Mouse (Mus musculus) cerebral cortex, adult 2 months (tissue): ENCODE results near the gene Ilf3.

ENCODE experiments used
- WGBS: fragments of 180-500 bp; shearing (Covaris S2); methylation state at CpG from one replicate; pipeline ENCODE4 v1.1.7; 2018; 5-methylcytosine and 5-hydroxymethylcytosine counted together

Ilf3 gene

DNA sequence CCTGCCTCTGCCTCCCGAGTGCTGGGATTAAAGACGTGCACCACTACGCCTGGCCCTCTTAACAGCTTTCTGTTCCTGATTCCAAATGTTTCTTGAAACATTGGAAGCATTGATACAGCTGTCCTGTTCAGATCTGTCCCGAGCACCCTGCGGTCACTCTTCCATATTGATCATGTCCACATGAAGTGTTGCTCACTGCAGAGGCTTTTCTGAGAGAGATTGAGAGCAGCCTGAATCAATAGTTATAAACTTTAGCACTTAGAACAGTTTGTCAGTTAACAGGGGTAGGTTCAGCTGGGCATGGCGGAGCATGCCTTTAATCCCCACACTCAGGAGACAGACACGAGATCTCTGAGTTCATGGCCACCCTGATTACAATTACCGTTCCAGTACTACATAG, 76.2 kb downstream of the Ilf3 start:
- 91% methylated on average over 8 of the region's 8 CpGs for WGBS

DNA sequence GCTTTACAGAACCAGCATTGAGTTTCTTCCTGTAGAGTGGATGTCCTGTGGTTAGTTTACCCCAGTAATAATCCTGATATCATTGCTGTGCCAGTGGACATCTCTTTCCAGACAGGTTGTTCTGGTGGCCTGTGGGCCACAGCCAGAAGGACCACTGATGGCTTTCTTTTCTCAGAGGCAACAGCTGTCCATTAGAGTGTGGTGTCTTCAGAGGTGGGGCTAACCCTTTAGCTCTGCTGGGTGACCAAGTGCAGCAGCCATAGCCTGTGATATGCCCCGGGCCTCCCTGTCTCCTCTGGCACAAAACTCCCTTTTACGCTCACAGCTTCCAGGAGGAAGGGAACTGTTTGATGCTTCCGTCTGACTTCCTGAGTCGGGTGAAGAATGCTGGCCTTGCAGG, 76.9 kb downstream of the Ilf3 start:
- WGBS: 76% methylated on average over 4 of the region's 4 CpGs

DNA sequence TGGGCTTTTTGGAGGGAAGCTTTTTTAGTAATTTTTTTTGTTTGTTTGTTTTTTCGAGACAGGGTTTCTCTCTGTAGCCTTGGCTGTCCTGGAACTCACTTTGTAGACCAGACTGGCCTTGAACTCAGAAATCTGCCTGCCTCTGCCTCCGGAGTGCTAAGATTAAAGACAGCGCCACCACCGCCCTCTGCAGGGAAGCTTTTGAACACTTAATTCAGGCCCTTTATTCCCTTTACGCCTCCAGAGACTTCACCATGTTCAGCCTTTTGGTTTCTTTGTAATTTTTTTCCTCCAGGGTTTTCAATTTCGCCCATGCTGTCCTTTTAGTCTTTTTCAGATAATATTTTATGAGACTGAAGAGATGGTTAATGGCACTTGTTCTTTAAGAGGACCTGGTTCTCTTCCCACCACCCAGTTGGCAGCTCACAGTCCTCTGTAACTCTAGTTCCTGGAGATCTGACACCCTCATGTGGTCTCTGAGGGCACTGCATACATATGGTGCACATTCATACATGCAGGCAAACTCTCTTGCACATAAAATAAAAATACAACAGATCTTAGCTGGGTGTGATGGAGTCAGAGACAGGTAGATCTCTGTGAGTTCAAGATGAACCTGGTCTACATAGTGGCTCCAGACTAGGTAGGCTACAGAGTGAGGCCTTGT, 77.5 kb downstream of the Ilf3 start:
- 89% methylated on average over 6 of the region's 6 CpGs for WGBS

- WGBS: 86% methylated on average over 2 of the region's 2 CpGs
Measured at GRCm38 (mm10) chr9:21447778-21448177, 80.1 kb downstream of the Ilf3 start.

GRCm38 (mm10) chr9:21449710-21450109, 82.0 kb downstream of the Ilf3 start:
- 64% methylated on average over 2 of the region's 2 CpGs for WGBS

GRCm38 (mm10) chr9:21450270-21450669, 82.6 kb downstream of the Ilf3 start:
- 67% methylated on average over 3 of the region's 3 CpGs for WGBS

- 65% methylated on average over 8 of the region's 8 CpGs for WGBS
Measured at GRCm38 (mm10) chr9:21451391-21451790, 83.7 kb downstream of the Ilf3 start.

- 65% methylated on average over 8 of the region's 8 CpGs for WGBS
Measured at GRCm38 (mm10) chr9:21451870-21452269, 84.2 kb downstream of the Ilf3 start.

- 42% methylated on average over 7 of the region's 7 CpGs for WGBS
Measured at GRCm38 (mm10) chr9:21453003-21453402, 85.3 kb downstream of the Ilf3 start.

GRCm38 (mm10) chr9:21453459-21453858, 85.8 kb downstream of the Ilf3 start:
- 38% methylated on average over 2 of the region's 2 CpGs for WGBS

- WGBS: 47% methylated on average over 4 of the region's 4 CpGs
Measured at GRCm38 (mm10) chr9:21454556-21454955, 86.9 kb downstream of the Ilf3 start.
